Mouse (Mus musculus): ENCODE data around the gene Efna3. TPM values are rescaled to one million over a fixed set of nuclear protein-coding genes. Genes with fewer than 3 reads are reported as not detected.

Gene Efna3
- polyA plus RNA-seq, 1 experiment from 2014 or later: 3.9 TPM

DNA sequence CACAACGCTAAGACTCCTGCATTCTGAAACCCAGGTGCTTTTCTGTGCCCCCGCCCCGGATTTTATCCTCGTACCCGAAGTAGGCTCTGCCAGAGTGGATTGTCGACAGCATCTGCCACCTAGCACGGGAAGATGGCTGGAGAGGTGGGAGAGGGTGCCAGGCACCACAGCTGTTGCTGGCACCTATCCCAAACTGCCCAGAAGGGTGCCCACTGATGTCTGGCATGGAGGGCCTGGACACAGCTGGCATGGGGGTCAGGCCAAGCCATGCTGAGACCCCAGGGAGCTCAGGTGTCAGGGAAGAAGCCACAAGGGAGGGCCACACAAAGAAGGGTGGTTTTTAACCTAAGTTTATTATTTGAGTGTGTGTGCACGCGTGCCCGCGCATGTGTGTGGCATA is 10.3 kb upstream of the Efna3 start:
- 71% methylated on average over 11 of the region's 11 CpGs for WGBS
- Histone ChIP-seq H3K36me3 (peaks cover 26% of the 10 kb centered on the region), H3K4me3 (peak overlapping the region; percentile 5; the same call in 1 of the 2 replicates), H3K27me3 (ENCODE audit: low read depth, poor library complexity, severe bottlenecking) (peaks cover 76% of the 10 kb centered on the region), H3K4me1 (peaks cover 81% of the 10 kb centered on the region), H3K9me3 (replicated peaks) (no peaks in the 10 kb centered on the region), H3K27ac (replicated peaks) (peak overlapping the region; percentile 14; the same call in 1 of the 2 replicates)
- no peak for DNase-seq (ENCODE audit: low spot score)

GRCm38 (mm10) chr3:89332476-89332875 is 9.7 kb upstream of the Efna3 start:
- H3K9me3 ChIP-seq (replicated peaks): no peaks in the 10 kb centered on the region
- peaks cover 26% of the 10 kb centered on the region for H3K36me3 ChIP-seq
- H3K4me3 ChIP-seq: peak overlapping the region; percentile 5; the same call in 1 of the 2 replicates
- peaks cover 79% of the 10 kb centered on the region for H3K4me1 ChIP-seq
- H3K27ac ChIP-seq (replicated peaks): peak overlapping the region; percentile 14; the same call in 1 of the 2 replicates
- H3K27me3 ChIP-seq (ENCODE audit: low read depth, poor library complexity, severe bottlenecking): peaks cover 81% of the 10 kb centered on the region
- DNase-seq (ENCODE audit: low spot score): no peak
- 47% methylated on average over 12 of the region's 12 CpGs for WGBS

DNA sequence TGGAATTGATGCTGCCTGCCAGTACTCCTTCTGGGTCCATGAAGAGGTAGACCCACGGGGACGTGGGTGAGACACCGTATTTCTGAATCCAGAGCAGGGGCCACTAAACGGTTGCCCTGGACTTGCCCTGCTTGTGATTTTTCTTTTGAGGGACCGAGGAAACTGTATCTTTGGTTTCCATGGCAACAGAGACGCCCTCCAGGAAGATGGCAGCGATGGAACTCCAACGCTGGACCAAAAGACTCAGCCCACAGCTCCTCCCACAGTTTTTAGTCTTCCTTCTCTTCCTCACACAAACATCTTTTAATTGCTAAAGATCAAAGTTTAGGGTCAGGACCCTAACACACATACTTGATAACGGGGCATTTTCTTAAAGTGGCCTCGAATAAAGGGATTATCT is 9.2 kb upstream of the Efna3 start:
- no peaks in the 10 kb centered on the region for H3K9me3 ChIP-seq (replicated peaks)
- peaks cover 79% of the 10 kb centered on the region for H3K4me1 ChIP-seq
- H3K36me3 ChIP-seq: peaks cover 26% of the 10 kb centered on the region
- H3K4me3 ChIP-seq: no peak overlapping the region
- WGBS: 31% methylated on average over 10 of the region's 10 CpGs
- peaks cover 86% of the 10 kb centered on the region for H3K27me3 ChIP-seq (ENCODE audit: low read depth, poor library complexity, severe bottlenecking)
- no peak for DNase-seq (ENCODE audit: low spot score)
- no peak overlapping the region for H3K27ac ChIP-seq (replicated peaks)

- Histone ChIP-seq H3K9me3 (replicated peaks) (no peaks in the 10 kb centered on the region), H3K27ac (replicated peaks) (no peak overlapping the region; the same call in 1 of the 2 replicates), H3K36me3 (peaks cover 26% of the 10 kb centered on the region), H3K4me3 (no peak overlapping the region), H3K27me3 (ENCODE audit: low read depth, poor library complexity, severe bottlenecking) (peaks cover 90% of the 10 kb centered on the region), H3K4me1 (peaks cover 77% of the 10 kb centered on the region)
- DNase-seq (ENCODE audit: low spot score): no peak
- WGBS: 68% methylated on average over 13 of the region's 13 CpGs
Measured at GRCm38 (mm10) chr3:89331561-89331960, 8.8 kb upstream of the Efna3 start.

DNA sequence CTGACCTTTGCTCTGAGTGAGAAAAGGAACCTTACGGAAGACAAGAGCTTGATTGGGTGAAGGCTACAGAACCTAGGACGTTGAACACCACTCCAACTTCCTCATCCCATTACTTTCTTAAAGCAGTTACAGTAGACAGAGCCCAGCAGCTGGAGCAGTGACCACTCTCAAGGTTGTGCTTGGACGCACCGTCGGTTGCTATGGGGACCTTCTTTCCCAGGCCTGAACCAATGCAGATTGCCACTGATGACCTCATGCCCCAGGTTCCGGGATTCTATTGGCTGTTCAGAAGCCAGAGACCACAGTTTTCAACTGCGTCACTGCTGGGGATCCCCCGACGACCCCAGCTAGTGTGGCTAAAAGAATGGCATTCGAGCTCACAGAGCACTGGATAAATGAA is 8.2 kb upstream of the Efna3 start:
- H3K9me3 ChIP-seq (replicated peaks): no peaks in the 10 kb centered on the region
- peak; percentile 63 for DNase-seq (ENCODE audit: low spot score)
- peaks cover 71% of the 10 kb centered on the region for H3K4me1 ChIP-seq
- H3K36me3 ChIP-seq: peaks cover 26% of the 10 kb centered on the region
- H3K27ac ChIP-seq (replicated peaks): no peak overlapping the region
- H3K4me3 ChIP-seq: no peak overlapping the region
- peaks cover 96% of the 10 kb centered on the region for H3K27me3 ChIP-seq (ENCODE audit: low read depth, poor library complexity, severe bottlenecking)
- 18% methylated on average over 10 of the region's 10 CpGs for WGBS

- H3K4me1 ChIP-seq: peaks cover 65% of the 10 kb centered on the region
- H3K27ac ChIP-seq (replicated peaks): no peak overlapping the region
- 74% methylated on average over 3 of the region's 3 CpGs for WGBS
Measured at GRCm38 (mm10) chr3:89330346-89330745, 7.6 kb upstream of the Efna3 start.

DNA sequence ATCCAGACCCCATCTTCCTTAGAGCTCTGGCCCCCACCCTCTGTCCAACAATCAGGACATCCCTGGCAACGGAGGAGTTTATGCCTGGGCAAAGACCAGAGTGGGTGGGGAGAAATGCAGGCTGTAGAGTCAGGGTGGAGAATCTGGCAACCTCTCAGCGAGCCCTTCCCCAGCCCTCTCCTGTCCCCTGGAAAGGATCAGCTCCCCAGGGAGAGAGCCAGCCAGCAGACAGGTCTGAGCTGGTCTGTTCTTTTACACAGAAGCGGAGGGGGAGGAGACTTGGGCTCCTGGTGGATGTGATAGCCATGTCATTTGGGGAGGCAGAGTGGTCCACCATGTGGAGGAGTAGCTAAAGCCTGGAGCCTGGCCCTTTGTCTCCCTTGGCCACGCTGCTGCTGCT is 5.9 kb upstream of the Efna3 start:
- Histone ChIP-seq H3K27ac (replicated peaks) (0 out of 2 replicates have a peak overlapping the region, but pooled peaks have one; percentile 10), H3K36me3 (peaks cover 8% of the 10 kb centered on the region), H3K27me3 (ENCODE audit: low read depth, poor library complexity, severe bottlenecking) (peaks cover 95% of the 10 kb centered on the region), H3K9me3 (replicated peaks) (no peaks in the 10 kb centered on the region), H3K4me1 (peaks cover 53% of the 10 kb centered on the region), H3K4me3 (no peak overlapping the region)
- 15% methylated on average over 4 of the region's 4 CpGs for WGBS
- DNase-seq (ENCODE audit: low spot score): no peak

More at GRCm38 (mm10) chr3:89330346-89330745, 7.6 kb upstream of the Efna3 start:
- DNase-seq (ENCODE audit: low spot score): no peak
- Histone ChIP-seq H3K36me3 (peaks cover 25% of the 10 kb centered on the region), H3K9me3 (replicated peaks) (no peaks in the 10 kb centered on the region), H3K4me3 (no peak overlapping the region), H3K27me3 (ENCODE audit: low read depth, poor library complexity, severe bottlenecking) (peaks cover 96% of the 10 kb centered on the region)

GRCm38 (mm10) chr3:89327371-89327870 is 4.7 kb upstream of the Efna3 start:
- H3K4me1 ChIP-seq: peaks cover 52% of the 10 kb centered on the region

DNA sequence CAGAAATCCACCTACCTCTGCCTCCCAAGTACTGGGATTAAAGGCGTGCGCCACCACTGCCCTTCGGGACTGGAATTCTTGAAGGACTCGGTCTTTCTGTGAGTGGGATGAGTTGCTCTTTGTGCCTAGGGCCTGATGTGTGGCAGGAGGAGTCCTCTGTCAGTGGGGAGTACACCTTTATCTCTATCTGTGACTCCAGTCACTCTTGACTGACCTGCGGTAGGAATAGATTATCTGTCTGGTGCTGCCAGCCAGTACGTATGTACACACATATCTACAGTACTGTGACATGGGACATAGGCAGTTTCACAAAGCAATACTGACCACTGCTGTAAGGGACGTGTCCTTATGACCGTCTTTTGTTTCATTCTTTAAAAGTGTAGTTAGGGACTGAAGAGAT is 3.1 kb upstream of the Efna3 start:
- peaks cover 98% of the 10 kb centered on the region for H3K27me3 ChIP-seq (ENCODE audit: low read depth, poor library complexity, severe bottlenecking)
- no peaks in the 10 kb centered on the region for H3K9me3 ChIP-seq (replicated peaks)
- H3K27ac ChIP-seq (replicated peaks): no peak overlapping the region
- WGBS: 92% methylated on average over 8 of the region's 8 CpGs
- peaks cover 52% of the 10 kb centered on the region for H3K4me1 ChIP-seq
- H3K4me3 ChIP-seq: no peak overlapping the region
- no peaks in the 10 kb centered on the region for H3K36me3 ChIP-seq
- no peak for DNase-seq (ENCODE audit: low spot score)

More at GRCm38 (mm10) chr3:89327371-89327870, 4.7 kb upstream of the Efna3 start:
- no peak overlapping the region for H3K4me3 ChIP-seq
- no peaks in the 10 kb centered on the region for H3K36me3 ChIP-seq
- no peaks in the 10 kb centered on the region for H3K9me3 ChIP-seq (replicated peaks)
- H3K27ac ChIP-seq (replicated peaks): 0 out of 2 replicates have a peak overlapping the region, but pooled peaks have one; percentile 13
- 57% methylated on average over 9 of the region's 9 CpGs for WGBS
- no peak for DNase-seq (ENCODE audit: low spot score)
- peaks cover 95% of the 10 kb centered on the region for H3K27me3 ChIP-seq (ENCODE audit: low read depth, poor library complexity, severe bottlenecking)

DNA sequence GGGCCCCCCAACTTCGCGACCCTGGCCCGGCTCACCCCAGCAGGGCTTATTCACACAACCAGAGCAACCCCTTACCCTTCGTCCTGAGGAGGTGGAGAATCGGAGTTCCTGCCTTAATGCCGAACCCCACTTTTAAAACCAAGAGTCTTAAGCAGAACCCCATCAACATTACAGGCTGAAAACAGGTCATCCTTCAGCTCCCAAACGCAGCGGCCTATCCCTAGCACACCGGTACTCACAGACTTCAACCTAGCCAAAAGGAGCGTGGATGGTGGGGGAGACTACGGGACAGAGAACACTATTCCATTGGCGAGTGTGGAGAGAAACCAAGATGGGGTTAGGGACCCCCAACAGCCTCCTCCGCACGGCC is 649 bp downstream of the Efna3 start:
- Histone ChIP-seq H3K27me3 (ENCODE audit: low read depth, poor library complexity, severe bottlenecking) (peaks cover 99% of the 10 kb centered on the region), H3K9me3 (replicated peaks) (no peaks in the 10 kb centered on the region), H3K36me3 (no peaks in the 10 kb centered on the region), H3K27ac (replicated peaks) (peak overlapping the region; percentile 81), H3K4me1 (peaks cover 58% of the 10 kb centered on the region), H3K4me3 (peak overlapping the region; percentile 66)
- no peak for DNase-seq (ENCODE audit: low spot score)
- under 1% methylated on average over 14 of the region's 14 CpGs for WGBS

DNA sequence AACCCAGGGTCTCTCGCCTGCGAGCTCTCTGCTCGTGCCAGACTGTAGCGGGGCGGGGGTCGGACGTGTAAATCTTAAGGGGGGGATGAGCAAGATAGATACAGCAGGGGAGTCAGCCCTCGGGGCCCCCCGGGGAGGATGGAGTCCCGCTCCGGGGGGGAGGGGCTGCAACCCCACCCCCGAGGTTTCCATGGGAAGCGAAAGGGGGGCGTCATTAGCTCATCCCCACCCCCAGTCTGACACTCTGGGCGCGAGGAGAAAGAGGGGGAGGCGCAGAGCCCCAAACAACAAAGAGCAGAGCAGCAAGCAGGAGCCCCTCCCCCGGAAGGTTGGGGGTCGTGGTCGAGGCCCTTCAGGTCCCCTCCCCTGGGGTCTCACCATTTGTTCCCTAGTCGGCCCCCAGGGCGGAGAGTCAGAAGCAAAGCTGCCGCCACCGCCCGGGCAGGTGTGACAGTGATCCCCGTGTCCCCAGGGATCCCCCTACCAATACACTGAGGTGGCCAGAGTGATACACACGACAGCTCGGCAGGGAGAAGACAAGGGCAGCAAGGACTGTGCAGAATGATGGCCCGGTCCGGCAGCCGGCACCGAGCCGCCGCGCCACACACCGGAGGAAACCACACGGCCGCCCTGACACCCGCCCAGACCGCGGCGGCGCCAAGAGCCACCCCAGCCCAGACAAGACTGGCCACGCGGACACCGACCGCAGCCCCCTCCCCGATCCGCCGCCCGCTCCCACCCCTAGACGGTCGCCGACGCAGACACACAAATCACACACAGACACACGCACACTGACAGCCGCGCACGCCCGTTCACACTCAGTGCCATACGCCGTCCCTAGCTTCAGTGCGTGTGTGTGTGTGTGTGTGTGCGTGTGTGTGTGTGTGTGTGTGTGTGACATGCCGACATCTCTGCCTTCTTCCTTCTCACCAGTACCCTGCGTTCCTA is 1.3 kb downstream of the Efna3 start:
- H3K27ac ChIP-seq (replicated peaks): peak overlapping the region; percentile 81
- no peaks in the 10 kb centered on the region for H3K36me3 ChIP-seq
- H3K4me3 ChIP-seq: peak overlapping the region; percentile 66
- no peaks in the 10 kb centered on the region for H3K9me3 ChIP-seq (replicated peaks)
- peak; percentile 56 for DNase-seq (ENCODE audit: low spot score)
- peaks cover 99% of the 10 kb centered on the region for H3K27me3 ChIP-seq (ENCODE audit: low read depth, poor library complexity, severe bottlenecking)
- peaks cover 61% of the 10 kb centered on the region for H3K4me1 ChIP-seq
- WGBS: 1% methylated on average over 66 of the region's 66 CpGs

DNA sequence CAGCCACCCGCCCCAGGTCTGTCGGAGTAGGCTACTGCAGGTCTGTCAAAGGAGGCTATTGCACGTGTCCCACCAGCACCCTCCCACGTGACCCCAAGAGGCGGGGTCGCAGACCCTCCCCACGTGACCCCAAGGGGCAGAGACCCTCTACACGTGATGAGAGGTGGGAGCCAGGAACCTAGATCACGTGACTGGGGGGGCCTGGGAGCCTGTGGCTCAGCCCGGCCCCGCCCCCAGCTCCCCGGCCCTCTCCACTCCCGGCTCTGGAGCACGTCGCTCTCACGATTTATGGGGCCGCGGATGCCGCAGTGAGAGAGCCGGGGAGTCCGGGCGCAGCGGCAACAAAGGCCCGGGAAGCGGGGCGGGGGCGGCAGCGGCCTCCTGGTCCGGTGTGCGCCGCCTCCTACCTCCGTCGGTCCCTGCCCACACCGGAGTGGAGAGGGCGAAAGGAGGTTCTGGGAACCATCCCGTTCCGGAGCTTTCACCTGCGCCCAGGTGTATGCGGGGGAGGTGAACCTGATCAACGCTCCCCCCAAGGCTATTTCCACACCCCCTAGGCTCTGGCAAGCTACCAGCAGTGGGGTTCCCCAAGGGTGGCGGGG is 2.1 kb downstream of the Efna3 start:
- peak; percentile 73 for DNase-seq (ENCODE audit: low spot score)
- Histone ChIP-seq H3K4me1 (peaks cover 69% of the 10 kb centered on the region), H3K36me3 (no peaks in the 10 kb centered on the region), H3K9me3 (replicated peaks) (no peaks in the 10 kb centered on the region), H3K27ac (replicated peaks) (peak overlapping the region; percentile 81), H3K4me3 (peak overlapping the region; percentile 66), H3K27me3 (ENCODE audit: low read depth, poor library complexity, severe bottlenecking) (peaks cover 99% of the 10 kb centered on the region)
- 1% methylated on average over 41 of the region's 41 CpGs for WGBS
